Mouse (Mus musculus): ENCODE results near the gene Cnpy2.
"Not testable (repeated sequence)": the region's sequence is repeated elsewhere in the genome, so short reads cannot be mapped to it uniquely, and the experiment has no call there.

DNA sequence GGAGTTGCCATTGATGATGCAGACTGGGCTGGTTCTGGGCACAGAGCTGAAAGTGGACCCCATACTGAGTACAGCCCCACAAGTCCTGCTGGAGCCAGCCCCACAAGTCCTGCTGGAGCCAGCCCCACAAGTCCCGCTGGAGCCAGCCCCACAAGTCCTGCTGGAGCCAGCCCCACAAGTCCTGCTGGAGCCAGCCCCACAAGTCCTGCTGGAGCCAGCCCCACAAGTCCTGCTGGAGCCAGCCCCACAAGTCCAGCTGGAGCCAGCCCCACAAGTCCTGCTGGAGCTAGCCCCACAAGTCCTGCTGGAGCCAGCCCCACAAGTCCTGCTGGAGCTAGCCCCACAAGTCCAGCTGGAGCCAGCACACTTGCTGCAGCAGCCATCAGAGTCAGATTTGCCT lies 31.7 kb upstream of the Cnpy2 start:
- TF ChIP-seq POLR2A (IDR thresholded peaks at IDR 0.05; ENCODE audit: low read depth, low read length); CTCF (IDR thresholded peaks at IDR 0.05; ENCODE audit: extremely low read depth, insufficient read length, insufficient replicate concordance, low read depth, low read length): not testable (repeated sequence)

All from small intestine, adult 2 months (tissue).